Mouse (Mus musculus): ENCODE data around the gene D630036H23Rik.
"Not testable (repeated sequence)": the region's sequence is repeated elsewhere in the genome, so short reads cannot be mapped to it uniquely, and the experiment has no call there.

The D630036H23Rik gene

GRCm38 (mm10) chr12:36381441-36382340 is at the start of gene D630036H23Rik, which contains the start of gene Ispd:
Gene D630036H23Rik, minus strand, starts transcription at chr12:36382181.
Gene Ispd, plus strand, starts transcription at chr12:36381450.
- peak; percentile 85 for DNase-seq

GRCm38 (mm10) chr12:36426163-36427045 is 44.4 kb upstream of the D630036H23Rik start:
- no peak for DNase-seq

GRCm38 (mm10) chr12:36425258-36425657 is 43.3 kb upstream of the D630036H23Rik start:
- no peak for DNase-seq

- no peak for DNase-seq
Measured at GRCm38 (mm10) chr12:36423677-36424076, 41.7 kb upstream of the D630036H23Rik start.

GRCm38 (mm10) chr12:36395115-36395514 is 13.1 kb upstream of the D630036H23Rik start:
- DNase-seq = no peak

- DNase-seq = no peak
Measured at GRCm38 (mm10) chr12:36386991-36387390, 5.0 kb upstream of the D630036H23Rik start.

GRCm38 (mm10) chr12:36385386-36385785 is 3.4 kb upstream of the D630036H23Rik start:
- DNase-seq = no peak

GRCm38 (mm10) chr12:36380806-36381205 is 1.2 kb downstream of the D630036H23Rik start:
- DNase-seq = no peak

GRCm38 (mm10) chr12:36380254-36380653 is 1.7 kb downstream of the D630036H23Rik start:
- no peak for DNase-seq

- DNase-seq = not testable (repeated sequence)
Measured at GRCm38 (mm10) chr12:36376391-36376790, 5.6 kb downstream of the D630036H23Rik start.

- no peak for DNase-seq
Measured at GRCm38 (mm10) chr12:36373237-36373998, 8.6 kb downstream of the D630036H23Rik start.

GRCm38 (mm10) chr12:36364013-36364412 is 18.0 kb downstream of the D630036H23Rik start:
- DNase-seq = no peak

- DNase-seq = no peak
Measured at GRCm38 (mm10) chr12:36360693-36361092, 21.3 kb downstream of the D630036H23Rik start.

GRCm38 (mm10) chr12:36360064-36360463 is 21.9 kb downstream of the D630036H23Rik start:
- no peak for DNase-seq

- DNase-seq = no peak
Measured at GRCm38 (mm10) chr12:36344131-36344530, 37.9 kb downstream of the D630036H23Rik start.

- no peak for DNase-seq
Measured at GRCm38 (mm10) chr12:36333837-36334281, 48.1 kb downstream of the D630036H23Rik start.

GRCm38 (mm10) chr12:36332676-36333075 is 49.3 kb downstream of the D630036H23Rik start:
- no peak for DNase-seq

Measured in liver (tissue).